Mouse (Mus musculus) erythroblast, embryonic 14.5 days (primary cell): ENCODE measurements around the gene Bcam.

Experiments used
- GATA1 ChIP-seq: IDR thresholded peaks from 2 replicates; pipeline ENCODE4 v1.6.1; 2012; ENCODE audit warnings: low read length, inconsistent platforms, mixed read lengths
- TAL1 ChIP-seq: IDR thresholded peaks from 3 replicates; pipeline ENCODE4 v1.6.1; 2012; ENCODE audit warnings: low read length, inconsistent platforms, mixed read lengths

DNA sequence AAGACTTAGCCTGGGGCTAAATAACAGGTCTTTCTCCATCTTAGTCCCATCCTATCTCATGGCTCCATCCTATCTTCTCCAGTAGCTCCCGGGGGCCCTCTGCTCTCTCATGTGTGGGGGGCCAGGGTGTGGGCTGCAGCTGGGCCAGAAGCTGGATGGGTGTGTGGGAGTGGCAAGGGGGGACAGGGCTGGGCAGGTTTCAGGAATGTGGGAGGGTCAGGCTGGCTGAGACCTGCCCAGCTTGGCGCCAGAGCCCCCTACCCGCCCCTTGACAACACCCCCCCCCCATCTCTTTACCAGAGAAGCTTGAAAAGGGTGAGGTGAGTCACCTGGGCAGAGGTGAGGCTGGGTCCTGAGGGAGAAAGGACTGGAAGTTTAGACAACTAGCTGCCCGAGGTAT is 1.8 kb downstream of the Bcam start:
- TF ChIP-seq TAL1: no peak
- TF ChIP-seq GATA1: no peak
